Mouse (Mus musculus) liver, postnatal 0 days (tissue): ENCODE results near the gene Mink1.

ENCODE experiments used
- CTCF ChIP-seq: sonication (generic); IDR thresholded peaks from 2 replicates; pipeline ENCODE4 v1.5.1; 2016; ENCODE audit warnings: antibody characterized with exemption, low read depth
- EP300 ChIP-seq: IDR thresholded peaks from 2 replicates; pipeline ENCODE4 v1.6.1; 2016; ENCODE audit warnings: antibody characterized with exemption, low read depth, mild to moderate bottlenecking

DNA sequence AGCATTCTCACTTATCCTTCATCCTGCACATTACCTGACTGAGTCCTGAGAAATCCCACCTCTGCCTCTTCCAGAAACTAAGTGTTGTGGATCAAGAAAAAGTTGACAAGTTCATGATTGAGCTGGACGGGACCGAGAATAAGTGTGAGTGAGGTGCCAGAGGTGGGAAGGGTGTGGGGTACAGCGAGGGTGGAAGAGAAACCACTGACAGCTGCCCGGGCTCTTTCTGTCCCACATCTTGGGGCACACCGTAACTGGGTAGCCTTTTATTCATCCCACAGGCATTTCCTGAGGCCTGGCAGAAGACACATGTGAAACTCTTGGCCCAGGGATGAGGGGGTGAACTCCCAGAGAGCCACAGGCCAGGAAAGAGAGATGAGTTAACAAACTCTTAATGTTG, 95.8 kb downstream of the Mink1 start:
- TF ChIP-seq CTCF (no peak), EP300 (no peak)
